ENCODE assay signal across 16 mouse cellular contexts in the genomic region with DNA sequence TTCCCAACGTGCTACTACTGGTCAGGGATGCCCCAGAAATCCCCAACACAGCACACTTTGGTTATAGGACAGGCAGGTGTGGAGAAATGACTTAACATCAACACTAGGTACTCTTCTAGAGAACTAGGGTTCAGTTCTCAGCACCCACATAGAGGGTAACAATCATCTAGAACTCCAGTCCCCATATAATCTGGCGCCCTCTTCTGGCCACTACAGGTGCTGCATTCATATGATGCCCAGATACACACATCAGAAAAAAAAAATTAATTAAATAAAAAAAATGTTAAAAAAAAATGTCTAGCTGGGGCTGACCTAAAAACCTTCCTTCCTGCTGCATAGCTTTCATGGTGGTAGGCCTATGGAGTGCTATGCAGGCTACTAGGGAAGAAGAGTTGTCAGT.
A peak's percentile ranks its signal among the peaks of the same experiment; 100 is the strongest.
DNase-seq lines count a peak whose midpoint lies in the region; TF ChIP-seq lines count a peak whose summit lies in the region.
"Had no signal": no experiment of that assay in that cellular context is flagged by ENCODE, and none has a peak within 500 bp of the region (broad histone marks: within the 10 kb centered on the region; RNA-seq: fewer than 3 reads in every experiment).

No protein-coding gene starts in this region.

- peak; percentile 56 for TF ChIP-seq CTCF in layer of hippocampus, adult 2 months (conservative IDR thresholded peaks at IDR 0.05)
- TF ChIP-seq CTCF in brain, embryonic 14.5 days (IDR thresholded peaks at IDR 0.05; ENCODE audit: borderline replicate concordance, extremely low read depth, insufficient read depth, insufficient read length): peak; percentile 16; the same call in 1 of the 2 replicates

- DNase-seq in layer of hippocampus, adult 2 months (ENCODE audit: low spot score in 2 of 2): no peak
- no peak for DNase-seq in layer of hippocampus, postnatal 10 days (ENCODE audit: low spot score in 2 of 2)
- peak; percentile 15 for DNase-seq in thymus, postnatal 14 days
- no peak for DNase-seq in thymus, postnatal 10 days (ENCODE audit: low spot score in 2 of 2)
- no peak for DNase-seq in brain, embryonic 14.5 days (ENCODE audit: low read depth)
- no peak for DNase-seq in kidney, adult 9 months
- DNase-seq in right cerebral cortex, postnatal 4 days: no peak
- DNase-seq: cerebellum, adult 8-10 months; gastrocnemius, postnatal 25 days; kidney, adult 2 months; kidney, postnatal 25 days; layer of hippocampus, adult 9-11 months; lung, postnatal 36 days had no signal

- no peak for TF ChIP-seq POLR2A in brain, embryonic 14.5 days (IDR thresholded peaks at IDR 0.05; ENCODE audit: borderline replicate concordance, extremely low read depth, insufficient read depth, insufficient read length, poor library complexity, severe bottlenecking)

- H3K4me3 ChIP-seq in layer of hippocampus, adult 2 months: no peak overlapping the region
- H3K4me3 ChIP-seq: forebrain, embryonic 12.5 days; hindbrain, embryonic 10.5 days; limb, embryonic 13.5 days had no signal

- no peak overlapping the region for H3K27ac ChIP-seq in layer of hippocampus, adult 2 months
- H3K27ac ChIP-seq: forebrain, embryonic 12.5 days; hindbrain, embryonic 10.5 days; limb, embryonic 13.5 days had no signal
